Mouse (Mus musculus): ENCODE measurements at regions not wholly inside any gene's neighbourhood (a gene's known extent, or its start where the extent isn't known, plus 50 kb on each side); places are given as distances from the start of the nearest gene placed in this dataset.
"Not testable (repeated sequence)": the region's sequence is repeated elsewhere in the genome, so short reads cannot be mapped to it uniquely, and the experiment has no call there.

DNA sequence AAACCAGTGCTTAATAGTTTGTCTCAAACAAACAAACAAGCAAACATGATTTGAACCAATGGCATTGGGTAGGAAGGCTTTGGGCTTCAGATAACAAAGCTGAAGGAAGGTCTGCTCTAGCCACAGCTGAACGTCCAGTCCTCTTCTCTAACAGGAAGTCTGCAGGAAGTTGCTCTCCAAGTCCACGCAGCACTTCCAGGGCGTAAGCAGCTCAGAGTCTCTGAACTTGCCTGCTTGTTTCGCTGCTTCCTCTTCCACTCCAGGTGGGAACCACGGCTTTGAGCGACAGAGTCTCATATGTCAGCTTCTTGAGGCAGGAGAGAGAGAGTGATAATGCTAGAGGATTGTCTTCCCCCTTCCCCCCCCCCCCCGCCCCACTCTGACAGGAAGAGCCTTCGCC lies 123.6 kb downstream of the Tnfrsf21 start:
- Histone ChIP-seq H3K27ac (no peak overlapping the region), H3K4me1 (no peaks in the 10 kb centered on the region), H3K4me2 (no peak overlapping the region), H3K9me3 (replicated peaks) (no peaks in the 10 kb centered on the region), H3K36me3 (ENCODE audit: poor library complexity, severe bottlenecking) (no peaks in the 10 kb centered on the region), H3K4me3 (no peak overlapping the region), H3K27me3 (no peaks in the 10 kb centered on the region), H3K9ac (no peak overlapping the region)
- ATAC-seq = no peak
- WGBS = 82% methylated on average over 7 of the region's 8 CpGs

GRCm38 (mm10) chr17:43141740-43142139 lies 125.4 kb downstream of the Tnfrsf21 start:
- Histone ChIP-seq H3K4me1 (no peaks in the 10 kb centered on the region), H3K27me3 (no peaks in the 10 kb centered on the region), H3K9me3 (replicated peaks) (no peaks in the 10 kb centered on the region), H3K4me2 (no peak overlapping the region), H3K27ac (no peak overlapping the region), H3K4me3 (no peak overlapping the region), H3K9ac (no peak overlapping the region), H3K36me3 (ENCODE audit: poor library complexity, severe bottlenecking) (no peaks in the 10 kb centered on the region)
- WGBS = 93% methylated on average over 7 of the region's 7 CpGs
- no peak for ATAC-seq

GRCm38 (mm10) chr17:43145749-43146148 lies 124.4 kb upstream of the Adgrf1 start:
- WGBS = 63% methylated on average over 1 of the region's 1 CpGs
- ATAC-seq = no peak

GRCm38 (mm10) chr17:43147935-43148334 lies 122.2 kb upstream of the Adgrf1 start:
- H3K9me3 ChIP-seq (replicated peaks) = no peaks in the 10 kb centered on the region
- no peak; the same call in 1 of the 2 replicates for ATAC-seq
- WGBS = 6% methylated on average over 3 of the region's 3 CpGs
- no peaks in the 10 kb centered on the region for H3K36me3 ChIP-seq (ENCODE audit: poor library complexity, severe bottlenecking)
- peaks cover 5% of the 10 kb centered on the region; the same call in 1 of the 2 replicates for H3K4me1 ChIP-seq
- H3K4me3 ChIP-seq = no peak overlapping the region
- no peak overlapping the region for H3K27ac ChIP-seq
- no peaks in the 10 kb centered on the region for H3K27me3 ChIP-seq
- H3K4me2 ChIP-seq = no peak overlapping the region
- H3K9ac ChIP-seq = no peak overlapping the region

More at GRCm38 (mm10) chr17:43145749-43146148, 124.4 kb upstream of the Adgrf1 start:
- Histone ChIP-seq H3K27ac (no peak overlapping the region), H3K9ac (no peak overlapping the region), H3K4me1 (peaks cover 5% of the 10 kb centered on the region; the same call in 1 of the 2 replicates), H3K27me3 (no peaks in the 10 kb centered on the region), H3K4me3 (no peak overlapping the region), H3K36me3 (ENCODE audit: poor library complexity, severe bottlenecking) (no peaks in the 10 kb centered on the region), H3K4me2 (no peak overlapping the region), H3K9me3 (replicated peaks) (no peaks in the 10 kb centered on the region)

DNA sequence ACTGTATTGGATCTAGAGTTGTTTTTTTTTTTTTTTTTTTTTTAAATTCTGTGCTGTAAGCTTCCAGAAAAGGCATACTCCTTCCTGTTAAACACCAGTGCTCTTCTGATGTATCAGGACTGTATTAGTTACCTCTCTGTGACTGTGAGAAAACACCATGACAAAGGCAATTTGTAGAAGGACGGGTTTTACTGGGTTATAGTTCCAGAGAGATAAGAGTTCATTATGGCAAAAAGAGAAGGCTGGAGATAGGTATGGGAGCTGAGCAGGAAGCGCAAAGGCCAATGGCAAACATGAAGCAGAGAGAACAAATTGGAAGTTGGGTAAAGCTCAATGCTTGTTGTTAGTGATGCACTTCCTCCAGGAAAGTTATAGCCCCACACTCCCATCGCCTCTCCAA lies 117.5 kb upstream of the Adgrf1 start:
- no peaks in the 10 kb centered on the region for H3K27me3 ChIP-seq
- H3K4me1 ChIP-seq = peaks cover 5% of the 10 kb centered on the region
- no peaks in the 10 kb centered on the region for H3K9me3 ChIP-seq (replicated peaks)
- ATAC-seq = no peak
- no peak overlapping the region for H3K9ac ChIP-seq
- H3K4me3 ChIP-seq = no peak overlapping the region
- WGBS = 94% methylated on average over 3 of the region's 3 CpGs
- no peaks in the 10 kb centered on the region for H3K36me3 ChIP-seq (ENCODE audit: poor library complexity, severe bottlenecking)
- H3K4me2 ChIP-seq = no peak overlapping the region
- no peak overlapping the region for H3K27ac ChIP-seq

DNA sequence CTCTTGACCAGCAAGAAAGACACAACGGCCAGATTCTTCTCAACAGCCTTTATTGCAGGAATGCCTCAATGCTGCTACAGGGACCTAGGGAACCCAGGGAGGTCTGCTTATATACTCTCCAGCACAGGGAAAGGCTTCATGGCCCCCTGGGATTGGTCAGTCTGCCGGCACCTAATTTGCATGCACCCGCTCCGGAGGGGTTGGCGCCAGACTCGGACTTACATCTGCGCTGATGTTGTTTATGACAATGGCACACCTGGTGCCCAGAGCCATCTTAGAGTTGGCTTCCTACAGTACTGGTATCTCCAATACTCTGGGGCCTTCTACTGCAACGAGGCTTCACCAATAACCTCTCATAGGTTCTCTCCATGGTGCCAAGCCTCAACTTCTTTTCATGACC lies 114.9 kb upstream of the Adgrf1 start:
- H3K27me3 ChIP-seq; H3K27ac ChIP-seq; H3K4me3 ChIP-seq; H3K9ac ChIP-seq; H3K9me3 ChIP-seq (replicated peaks); H3K4me2 ChIP-seq; H3K36me3 ChIP-seq (ENCODE audit: poor library complexity, severe bottlenecking); ATAC-seq: not testable (repeated sequence)
- WGBS = 94% methylated on average over 8 of the region's 8 CpGs
- H3K4me1 ChIP-seq = peaks cover 14% of the 10 kb centered on the region

GRCm38 (mm10) chr17:43156116-43156515 lies 114.0 kb upstream of the Adgrf1 start:
- no peak overlapping the region for H3K27ac ChIP-seq
- 81% methylated on average over 5 of the region's 5 CpGs for WGBS
- H3K9me3 ChIP-seq (replicated peaks) = no peaks in the 10 kb centered on the region
- H3K4me2 ChIP-seq = no peak overlapping the region
- H3K9ac ChIP-seq = no peak overlapping the region
- no peaks in the 10 kb centered on the region for H3K36me3 ChIP-seq (ENCODE audit: poor library complexity, severe bottlenecking)
- H3K4me1 ChIP-seq = peaks cover 14% of the 10 kb centered on the region
- ATAC-seq = no peak
- H3K4me3 ChIP-seq = no peak overlapping the region
- no peaks in the 10 kb centered on the region for H3K27me3 ChIP-seq

DNA sequence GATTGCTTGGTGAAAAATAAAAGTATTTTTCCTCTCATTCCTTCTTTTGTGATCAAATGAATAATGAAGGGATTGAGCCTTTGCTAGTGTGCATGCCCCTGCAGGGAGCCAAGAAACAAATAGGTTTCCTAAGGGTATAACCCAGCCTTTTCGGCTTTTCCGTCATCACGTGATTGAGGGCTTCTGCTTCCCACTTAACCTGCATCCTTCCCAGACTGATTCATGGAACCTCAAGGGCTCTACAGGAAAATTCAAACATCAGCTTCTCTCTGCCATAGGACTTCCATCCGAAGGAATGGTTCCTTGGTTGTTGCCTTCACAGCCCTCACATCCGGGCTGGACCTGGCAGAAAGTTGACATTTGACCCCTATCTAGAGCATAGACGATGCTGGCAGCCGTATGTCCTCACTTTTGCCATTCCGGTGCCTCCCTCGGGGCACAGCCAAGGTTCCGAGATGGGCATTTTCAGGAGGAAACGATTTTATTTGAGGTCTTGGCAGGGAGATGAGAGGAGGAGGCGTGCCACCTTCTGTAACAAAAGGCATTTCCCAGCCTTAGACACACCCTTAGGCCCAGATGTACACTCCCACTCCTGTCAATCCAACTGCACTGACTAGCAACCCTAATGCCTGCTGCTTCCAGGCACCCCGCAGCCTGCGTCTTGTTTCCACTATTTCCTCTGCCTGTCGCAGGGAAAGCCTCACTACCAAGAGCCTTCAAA lies 112.2 kb upstream of the Adgrf1 start:
- Histone ChIP-seq H3K27me3 (no peaks in the 10 kb centered on the region), H3K9ac (peak overlapping the region; percentile 12), H3K27ac (peak overlapping the region; percentile 70), H3K4me1 (peaks cover 14% of the 10 kb centered on the region), H3K36me3 (ENCODE audit: poor library complexity, severe bottlenecking) (no peaks in the 10 kb centered on the region), H3K9me3 (replicated peaks) (no peaks in the 10 kb centered on the region), H3K4me2 (peak overlapping the region; percentile 53), H3K4me3 (peak overlapping the region; percentile 19)
- WGBS = 13% methylated on average over 15 of the region's 15 CpGs
- ATAC-seq = peak; percentile 98

- WGBS = 44% methylated on average over 10 of the region's 10 CpGs
- peak; percentile 44 for ATAC-seq
- Histone ChIP-seq H3K4me1 (peaks cover 14% of the 10 kb centered on the region), H3K27ac (peak overlapping the region; percentile 70), H3K9me3 (replicated peaks) (no peaks in the 10 kb centered on the region), H3K4me3 (no peak overlapping the region), H3K9ac (no peak overlapping the region), H3K4me2 (peak overlapping the region; percentile 53), H3K36me3 (ENCODE audit: poor library complexity, severe bottlenecking) (no peaks in the 10 kb centered on the region), H3K27me3 (no peaks in the 10 kb centered on the region)
These were observed 111.4 kb upstream of the Adgrf1 start for GRCm38 (mm10) chr17:43158741-43159140.

DNA sequence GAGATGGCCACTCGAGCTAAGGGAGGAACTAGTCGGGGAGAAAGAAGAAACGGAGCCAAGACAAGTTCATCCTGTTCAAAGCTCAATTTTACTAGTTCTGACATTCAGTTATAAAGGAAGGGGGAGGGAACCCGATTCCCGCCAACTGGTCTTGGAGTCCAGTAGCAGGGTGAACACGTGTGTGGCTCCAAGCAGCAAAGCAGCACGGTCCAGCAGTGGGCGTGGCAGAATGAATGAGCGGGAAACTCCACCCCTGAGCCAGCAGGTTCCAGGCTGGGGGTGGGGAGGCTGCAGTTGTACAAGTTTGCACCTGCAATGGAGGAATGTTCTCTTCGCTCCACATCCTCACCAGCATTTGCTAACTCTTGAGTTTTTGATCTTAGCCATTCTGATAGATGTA lies 108.8 kb upstream of the Adgrf1 start:
- not testable (repeated sequence) for H3K27ac ChIP-seq; H3K4me2 ChIP-seq; H3K9ac ChIP-seq; ATAC-seq; H3K27me3 ChIP-seq; H3K36me3 ChIP-seq (ENCODE audit: poor library complexity, severe bottlenecking); H3K9me3 ChIP-seq (replicated peaks); H3K4me3 ChIP-seq
- WGBS = 76% methylated on average over 10 of the region's 10 CpGs
- peaks cover 14% of the 10 kb centered on the region for H3K4me1 ChIP-seq

GRCm38 (mm10) chr17:43163126-43163525 lies 107.0 kb upstream of the Adgrf1 start:
- 90% methylated on average over 4 of the region's 4 CpGs for WGBS
- Histone ChIP-seq H3K36me3 (ENCODE audit: poor library complexity, severe bottlenecking) (no peaks in the 10 kb centered on the region), H3K4me3 (no peak overlapping the region), H3K27ac (no peak overlapping the region), H3K9ac (no peak overlapping the region), H3K27me3 (no peaks in the 10 kb centered on the region), H3K9me3 (replicated peaks) (no peaks in the 10 kb centered on the region), H3K4me1 (peaks cover 9% of the 10 kb centered on the region), H3K4me2 (no peak overlapping the region)
- ATAC-seq = no peak

DNA sequence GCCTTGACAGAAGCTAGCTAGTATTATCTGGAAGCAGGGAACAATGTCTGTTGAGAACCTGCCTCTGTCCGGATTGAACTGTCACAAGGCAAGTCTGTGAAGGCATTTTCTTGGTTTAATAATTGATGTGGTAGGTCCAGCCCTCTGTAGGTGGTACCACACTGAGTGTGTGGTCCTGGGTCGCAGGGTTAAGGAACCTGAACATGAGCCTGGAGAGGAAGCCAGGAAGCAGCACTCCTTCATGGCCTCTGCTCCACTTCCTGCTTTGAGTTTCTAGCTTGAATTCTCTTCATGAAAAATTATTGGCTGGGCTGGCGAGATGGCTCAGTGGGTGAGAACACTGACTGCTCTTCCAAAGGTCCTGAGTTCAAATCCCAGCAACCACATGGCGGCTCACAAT lies 104.0 kb upstream of the Adgrf1 start:
- Histone ChIP-seq H3K27me3 (no peaks in the 10 kb centered on the region), H3K9ac (no peak overlapping the region), H3K27ac (no peak overlapping the region), H3K4me1 (no peaks in the 10 kb centered on the region), H3K4me3 (no peak overlapping the region), H3K9me3 (replicated peaks) (no peaks in the 10 kb centered on the region), H3K36me3 (ENCODE audit: poor library complexity, severe bottlenecking) (no peaks in the 10 kb centered on the region), H3K4me2 (no peak overlapping the region)
- no peak for ATAC-seq
- 77% methylated on average over 4 of the region's 4 CpGs for WGBS

GRCm38 (mm10) chr17:43169435-43169834 lies 100.7 kb upstream of the Adgrf1 start:
- no peak overlapping the region for H3K4me2 ChIP-seq
- H3K27ac ChIP-seq = no peak overlapping the region
- H3K9ac ChIP-seq = no peak overlapping the region
- no peaks in the 10 kb centered on the region for H3K9me3 ChIP-seq (replicated peaks)
- no peaks in the 10 kb centered on the region for H3K36me3 ChIP-seq (ENCODE audit: poor library complexity, severe bottlenecking)
- ATAC-seq = no peak
- no peak overlapping the region for H3K4me3 ChIP-seq
- no peaks in the 10 kb centered on the region for H3K27me3 ChIP-seq
- 66% methylated on average over 1 of the region's 1 CpGs for WGBS
- H3K4me1 ChIP-seq = no peaks in the 10 kb centered on the region

All from forebrain, embryonic 13.5 days (tissue).